Mouse (Mus musculus) common myeloid progenitor, adult 5-6 weeks (primary cell): ENCODE measurements around the gene Ppie. TPM values are rescaled to one million over a fixed set of nuclear protein-coding genes. Genes with fewer than 3 reads are reported as not detected.

Experiments
- ATAC-seq: replicated peaks from 2 replicates; pipeline ENCODE4 v1.8.0; 2016; ENCODE audit warnings: low read depth, mild to moderate bottlenecking, moderate TSS enrichment, inconsistent platforms; ENCODE audit not compliant: poor library complexity, severe bottlenecking
- total RNA-seq: library from RNA; stranded (forward); fragments of 200-1000, 187-1606 nt; gene quantifications from 2 replicates; pipeline ENCODE4 v1.2.3, GENCODE M21; 2017

Ppie gene
- total RNA-seq, 1 experiment from 2014 or later: 72.2 TPM

- ATAC-seq: no peak
Measured at GRCm38 (mm10) chr4:123078231-123078630, 61.5 kb downstream of the Ppie start.

Other genes with a start within 250 kb of the Ppie start
- not detected in 2 replicates for gene Mfsd2a, start 178.8 kb downstream of the Ppie start, total RNA-seq
- 1.5 and 3.7 TPM in 2 replicates for gene Mycl, start 144.3 kb downstream of the Ppie start, total RNA-seq
- 26.4 and 39.4 TPM in 2 replicates for gene Trit1, start 123.4 kb downstream of the Ppie start, total RNA-seq
- not detected in 2 replicates for gene Bmp8b, start 34.8 kb downstream of the Ppie start, total RNA-seq
- not detected in 2 replicates for gene Oxct2b, start 23.7 kb downstream of the Ppie start, total RNA-seq
- gene Hpcal4, start 43.3 kb upstream of the Ppie start, total RNA-seq: not detected in 2 replicates
- not detected in 2 replicates for gene Nt5c1a, start 61.6 kb upstream of the Ppie start, total RNA-seq
- gene Heyl, start 93.6 kb upstream of the Ppie start, total RNA-seq: not detected in 2 replicates
- gene Pabpc4, start 122.4 kb upstream of the Ppie start, total RNA-seq: 140 and 158 TPM in 2 replicates
- gene Oxct2a, start 183.7 kb upstream of the Ppie start, total RNA-seq: not detected in 2 replicates
- not detected in 2 replicates for gene Bmp8a, start 203.3 kb upstream of the Ppie start, total RNA-seq